Comparison of ENCODE assay signal across 8 mouse cellular contexts in the genomic region with DNA sequence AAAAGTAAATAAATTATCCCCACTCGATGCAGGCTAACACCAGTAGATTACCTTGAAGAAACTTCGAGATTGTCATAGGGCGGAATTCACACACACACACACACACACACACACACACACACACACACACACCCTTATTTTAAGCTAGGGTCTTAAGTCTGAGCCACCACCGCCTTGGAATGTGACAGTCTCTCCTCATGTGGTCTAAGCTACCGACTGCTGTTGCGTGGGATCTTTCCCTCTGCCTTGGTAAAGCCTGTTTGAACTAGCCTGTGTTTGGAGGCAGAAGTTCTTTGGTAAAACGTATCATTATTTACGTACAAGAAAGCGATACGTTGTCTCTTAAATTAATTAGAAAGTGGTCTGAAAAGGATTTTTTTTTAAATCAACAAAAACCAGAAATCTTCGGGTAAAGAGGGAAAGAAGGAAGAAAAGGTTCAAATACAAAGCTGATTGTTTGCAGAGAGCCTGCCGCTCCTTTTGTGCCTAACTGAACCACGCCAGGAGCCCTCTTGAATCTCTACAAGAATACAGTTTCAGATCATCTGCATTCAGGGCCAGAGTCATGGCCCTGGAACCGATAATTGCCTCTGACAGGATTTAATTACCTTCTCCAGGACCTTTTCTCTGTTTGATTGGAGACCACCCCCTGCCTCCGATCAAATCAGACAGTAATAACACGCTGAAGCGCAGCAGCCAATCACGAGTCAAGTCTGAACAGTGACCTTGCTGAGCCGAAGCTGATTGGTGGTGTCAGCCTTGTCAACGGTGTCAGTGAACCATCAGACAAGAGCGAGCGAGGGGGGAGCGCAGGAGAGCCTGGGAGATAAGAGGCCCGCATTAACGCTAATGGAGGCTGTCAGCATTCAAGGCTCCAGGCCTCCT. TPM values are rescaled to one million over a fixed set of nuclear protein-coding genes. Genes with fewer than 3 reads are reported as not detected.
DNase-seq lines count a peak whose midpoint lies in the region; ATAC-seq and TF ChIP-seq lines count a peak whose summit lies in the region.

No protein-coding gene starts in this region.

- peak; percentile 93 for DNase-seq in adrenal gland, adult 2 months
- peak; percentile 87 to 91 for DNase-seq in cerebellum, postnatal 25 days
- DNase-seq in frontal cortex, postnatal 36 days (ENCODE audit: low spot score in 2 of 2): peak; percentile 74 to 91
- peak; percentile 74 to 83 for DNase-seq in layer of hippocampus, postnatal 10 days (ENCODE audit: low spot score in 2 of 2)
- DNase-seq in lung, embryonic 14.5 days: peak; percentile 92
- peak; percentile 15 for DNase-seq in ovary, postnatal 10 days (ENCODE audit: low spot score)
- no peak for DNase-seq in B cell, adult 2 months

- 7% methylated on average over 25 of the region's 25 CpGs for WGBS in hindbrain, embryonic 12.5 days
- WGBS in lung, embryonic 14.5 days: 5% methylated on average over 25 of the region's 25 CpGs

- H3K27me3 ChIP-seq in hindbrain, embryonic 12.5 days: no peaks in the 10 kb centered on the region
- no peaks in the 10 kb centered on the region for H3K27me3 ChIP-seq in lung, embryonic 14.5 days (ENCODE audit: insufficient read depth, low read length)

- TF ChIP-seq CTCF in lung, embryonic 14.5 days (IDR thresholded peaks at IDR 0.05; ENCODE audit: low read depth): no peak

- peak overlapping the region; percentile 75 for H3K27ac ChIP-seq in hindbrain, embryonic 12.5 days
- H3K27ac ChIP-seq in lung, embryonic 14.5 days (ENCODE audit: low read depth): 0 out of 2 replicates have a peak overlapping the region, but pooled peaks have one; percentile 24

- H3K36me3 ChIP-seq in hindbrain, embryonic 12.5 days: no peaks in the 10 kb centered on the region
- H3K36me3 ChIP-seq in lung, embryonic 14.5 days (ENCODE audit: insufficient read depth): no peaks in the 10 kb centered on the region

- H3K4me1 ChIP-seq in hindbrain, embryonic 12.5 days: peaks cover 8% of the 10 kb centered on the region; the same call in 1 of the 2 replicates
- peaks cover 2% of the 10 kb centered on the region for H3K4me1 ChIP-seq in lung, embryonic 14.5 days (ENCODE audit: insufficient read depth)

- H3K4me3 ChIP-seq in hindbrain, embryonic 12.5 days: peak overlapping the region; percentile 33
- peak overlapping the region; percentile 49 for H3K4me3 ChIP-seq in lung, embryonic 14.5 days (ENCODE audit: low read depth, low read length)

- H3K9me3 ChIP-seq in hindbrain, embryonic 12.5 days (replicated peaks): no peaks in the 10 kb centered on the region
- H3K9me3 ChIP-seq in lung, embryonic 14.5 days (ENCODE audit: low read depth, low read length): no peaks in the 10 kb centered on the region

- peak overlapping the region; percentile 49 for H3K4me2 ChIP-seq in hindbrain, embryonic 12.5 days (replicated peaks)
- peak overlapping the region; percentile 70 for H3K4me2 ChIP-seq in lung, embryonic 14.5 days

- peak; percentile 99 for ATAC-seq in hindbrain, embryonic 12.5 days (ENCODE audit: low FRiP score)
- ATAC-seq in lung, embryonic 14.5 days (ENCODE audit: insufficient read depth): peak; percentile 97

- H3K9ac ChIP-seq in hindbrain, embryonic 12.5 days: peak overlapping the region; percentile 44
- H3K9ac ChIP-seq in lung, embryonic 14.5 days: peak overlapping the region; percentile 59

RNA-seq across cellular contexts. Expression of a gene that starts 43.1 kb away (rescaled TPM):
- total RNA-seq in adrenal gland, adult 2 months (2021): 10 to 100 TPM; 28.3 to 29.9 TPM
- polyA plus RNA-seq in adrenal gland, adult 2 months (2012; rRNA removed): 20.6 and 23.0 TPM in 2 replicates
- polyA plus RNA-seq in hindbrain, embryonic 12.5 days (2016; fragmentation: Nextera tagmentation; extraction: Ambion mirVana): 84.2 and 98.3 TPM in 2 replicates
- total RNA-seq in layer of hippocampus, postnatal 10 days (2021): 10 to 100 TPM; 40.8 to 46.8 TPM
- 31.1 and 33.3 TPM in 2 replicates for polyA plus RNA-seq in lung, embryonic 14.5 days (2014; fragmentation: Nextera tagmentation; extraction: Ambion mirVana)

Comparison
In these comparisons a context has a peak if more than half of its experiments do, and no peak if none do; other contexts are left out.
1. DNase-seq: peak in adrenal gland, adult 2 months (single experiment), cerebellum, postnatal 25 days (2 of 2), frontal cortex, postnatal 36 days (2 of 2), layer of hippocampus, postnatal 10 days (2 of 2), lung, embryonic 14.5 days (single experiment) and ovary, postnatal 10 days (single experiment); none in B cell, adult 2 months (0 of 2).